Mouse (Mus musculus): Measurements from ENCODE around the gene Kcnmb4. TPM values are rescaled to one million over a fixed set of nuclear protein-coding genes. Genes with fewer than 3 reads are reported as not detected.

Gene Kcnmb4
- polyA plus RNA-seq, 1 experiment from 2014 or later = 1.5 TPM

DNA sequence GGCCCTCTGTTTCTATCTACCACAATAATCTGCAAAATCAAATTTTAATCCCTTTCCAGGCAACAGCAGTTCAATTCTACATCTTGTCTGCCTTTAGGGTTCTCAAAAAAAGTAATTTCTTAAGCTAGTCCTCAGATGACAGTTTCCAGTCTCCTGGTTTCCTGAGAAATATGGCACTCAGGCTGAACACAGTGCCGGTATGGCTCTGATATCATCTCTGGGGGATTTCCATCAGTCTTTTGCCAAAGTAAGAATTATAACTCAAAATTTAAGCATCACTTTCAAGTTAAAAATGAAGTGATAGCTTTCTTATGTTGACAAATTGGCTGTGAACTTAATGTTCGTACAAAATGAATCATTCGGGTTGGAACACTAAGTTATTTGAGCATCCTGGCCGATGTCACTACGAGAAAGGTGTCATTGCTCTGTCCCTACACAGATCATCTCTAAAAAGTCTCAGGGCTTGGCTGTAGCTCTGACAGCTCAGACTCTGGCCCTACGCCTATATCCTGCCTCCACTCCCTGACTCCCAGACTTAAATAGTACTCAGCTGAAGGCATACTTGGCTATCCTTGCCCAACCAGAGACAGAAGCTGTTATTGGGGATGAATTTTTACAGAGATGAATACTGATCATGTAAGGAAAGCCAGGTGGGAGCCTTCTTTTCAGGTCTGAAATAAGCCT, 70.8 kb downstream of the Kcnmb4 start:
- Histone ChIP-seq H3K27me3 (ENCODE audit: insufficient read depth, low read length) (no peaks in the 10 kb centered on the region), H3K4me3 (replicated peaks; ENCODE audit: low read depth, low read length) (no peak overlapping the region), H3K27ac (no peak overlapping the region), H3K4me1 (replicated peaks; ENCODE audit: insufficient read depth, low read length) (0 out of 2 replicates have a peak, but pooled peaks cover 1% of the 10 kb centered on the region), H3K9ac (ENCODE audit: low read depth, low read length) (no peak overlapping the region), H3K9me3 (replicated peaks; ENCODE audit: low read length) (no peaks in the 10 kb centered on the region), H3K36me3 (ENCODE audit: insufficient read depth, low read length) (no peaks in the 10 kb centered on the region), H3K4me2 (ENCODE audit: low read length) (no peak overlapping the region)
- DNase-seq (ENCODE audit: low spot score) (no peak), ATAC-seq (replicated peaks; ENCODE audit: low FRiP score, low read depth) (no peak)
- no peak for TF ChIP-seq CTCF (IDR thresholded peaks at IDR 0.05; ENCODE audit: low read depth)
- 76% methylated on average over 6 of the region's 6 CpGs for WGBS

DNA sequence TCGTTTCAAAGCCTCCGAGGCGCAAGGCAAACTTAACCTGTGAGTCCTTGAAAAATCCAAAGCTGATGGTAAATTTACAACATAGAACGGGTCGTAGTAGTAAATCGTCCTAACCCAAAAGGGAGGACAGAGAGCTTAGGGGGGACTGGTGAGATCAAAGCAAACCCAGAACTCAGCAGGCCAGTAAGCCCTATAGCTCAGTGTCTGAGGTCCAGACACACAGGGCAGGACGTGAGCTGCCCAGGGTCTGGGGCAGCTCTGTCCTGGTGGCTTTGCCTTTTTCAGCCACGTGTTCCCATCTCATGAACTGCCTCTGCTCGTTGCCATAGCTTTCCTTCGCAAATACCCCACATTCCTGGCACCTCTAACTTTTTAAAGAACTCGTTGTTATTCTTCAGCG, 75.7 kb downstream of the Kcnmb4 start:
- Histone ChIP-seq H3K27ac (no peak overlapping the region), H3K4me1 (replicated peaks; ENCODE audit: insufficient read depth, low read length) (0 out of 2 replicates have a peak, but pooled peaks cover 6% of the 10 kb centered on the region), H3K36me3 (ENCODE audit: insufficient read depth, low read length) (no peaks in the 10 kb centered on the region), H3K4me2 (ENCODE audit: low read length) (peak overlapping the region; percentile 54), H3K27me3 (ENCODE audit: insufficient read depth, low read length) (no peaks in the 10 kb centered on the region), H3K9ac (ENCODE audit: low read depth, low read length) (0 out of 2 replicates have a peak overlapping the region, but pooled peaks have one; percentile 1), H3K9me3 (replicated peaks; ENCODE audit: low read length) (no peaks in the 10 kb centered on the region), H3K4me3 (replicated peaks; ENCODE audit: low read depth, low read length) (peak overlapping the region; percentile 12; the same call in 1 of the 2 replicates)
- WGBS = 22% methylated on average over 12 of the region's 12 CpGs
- DNase-seq (ENCODE audit: low spot score) (peak; percentile 38), ATAC-seq (replicated peaks; ENCODE audit: low FRiP score, low read depth) (0 out of 2 replicates have a peak, but pooled peaks have one; percentile 40)
- TF ChIP-seq CTCF (IDR thresholded peaks at IDR 0.05; ENCODE audit: low read depth) = no peak

- DNase-seq (ENCODE audit: low spot score) (no peak), ATAC-seq (replicated peaks; ENCODE audit: low FRiP score, low read depth) (0 out of 2 replicates have a peak, but pooled peaks have one; percentile 17)
These were observed 76.1 kb downstream of the Kcnmb4 start for GRCm38 (mm10) chr10:116397573-116397972.

DNA sequence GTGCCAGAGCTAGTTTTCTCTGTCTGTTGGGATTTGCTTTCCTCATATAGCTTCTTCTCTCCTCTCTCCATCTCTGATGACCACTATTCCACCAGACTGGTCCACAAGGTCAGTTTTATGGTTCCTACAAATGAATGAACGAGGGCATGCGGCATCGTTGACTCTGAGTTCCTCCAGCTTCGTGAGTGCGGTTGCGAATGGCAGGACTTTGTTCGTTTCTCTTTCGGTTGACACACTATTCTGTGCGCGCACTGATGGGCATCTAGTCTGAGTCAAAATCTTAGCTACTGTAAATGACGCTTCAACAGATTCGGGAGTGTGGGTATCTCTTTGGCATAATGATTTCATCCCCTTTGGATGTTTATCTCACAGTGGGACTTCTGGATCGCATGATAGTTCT, 76.7 kb downstream of the Kcnmb4 start:
- no peaks in the 10 kb centered on the region for H3K27me3 ChIP-seq (ENCODE audit: insufficient read depth, low read length)
- no peak for TF ChIP-seq CTCF (IDR thresholded peaks at IDR 0.05; ENCODE audit: low read depth)
- H3K4me1 ChIP-seq (replicated peaks; ENCODE audit: insufficient read depth, low read length) = 0 out of 2 replicates have a peak, but pooled peaks cover 6% of the 10 kb centered on the region
- no peaks in the 10 kb centered on the region for H3K36me3 ChIP-seq (ENCODE audit: insufficient read depth, low read length)
- no peak overlapping the region for H3K4me2 ChIP-seq (ENCODE audit: low read length)
- WGBS = 73% methylated on average over 13 of the region's 13 CpGs
- no peak overlapping the region for H3K4me3 ChIP-seq (replicated peaks; ENCODE audit: low read depth, low read length)
- ATAC-seq (replicated peaks; ENCODE audit: low FRiP score, low read depth) = no peak
- H3K9ac ChIP-seq (ENCODE audit: low read depth, low read length) = no peak overlapping the region
- H3K27ac ChIP-seq = no peak overlapping the region
- no peaks in the 10 kb centered on the region for H3K9me3 ChIP-seq (replicated peaks; ENCODE audit: low read length)
- DNase-seq (ENCODE audit: low spot score) = no peak

More at GRCm38 (mm10) chr10:116397573-116397972, 76.1 kb downstream of the Kcnmb4 start:
- Histone ChIP-seq H3K9me3 (replicated peaks; ENCODE audit: low read length) (no peaks in the 10 kb centered on the region), H3K4me1 (replicated peaks; ENCODE audit: insufficient read depth, low read length) (0 out of 2 replicates have a peak, but pooled peaks cover 6% of the 10 kb centered on the region), H3K27ac (no peak overlapping the region), H3K27me3 (ENCODE audit: insufficient read depth, low read length) (no peaks in the 10 kb centered on the region), H3K9ac (ENCODE audit: low read depth, low read length) (0 out of 2 replicates have a peak overlapping the region, but pooled peaks have one; percentile 1), H3K4me2 (ENCODE audit: low read length) (peak overlapping the region; percentile 54), H3K36me3 (ENCODE audit: insufficient read depth, low read length) (no peaks in the 10 kb centered on the region), H3K4me3 (replicated peaks; ENCODE audit: low read depth, low read length) (peak overlapping the region; percentile 12; the same call in 1 of the 2 replicates)
- 14% methylated on average over 14 of the region's 14 CpGs for WGBS
- no peak for TF ChIP-seq CTCF (IDR thresholded peaks at IDR 0.05; ENCODE audit: low read depth)

GRCm38 (mm10) chr10:116396279-116396678, 77.4 kb downstream of the Kcnmb4 start:
- Histone ChIP-seq H3K4me3 (replicated peaks; ENCODE audit: low read depth, low read length) (no peak overlapping the region), H3K27me3 (ENCODE audit: insufficient read depth, low read length) (no peaks in the 10 kb centered on the region), H3K9me3 (replicated peaks; ENCODE audit: low read length) (no peaks in the 10 kb centered on the region), H3K4me1 (replicated peaks; ENCODE audit: insufficient read depth, low read length) (0 out of 2 replicates have a peak, but pooled peaks cover 6% of the 10 kb centered on the region), H3K4me2 (ENCODE audit: low read length) (no peak overlapping the region), H3K9ac (ENCODE audit: low read depth, low read length) (no peak overlapping the region), H3K27ac (no peak overlapping the region), H3K36me3 (ENCODE audit: insufficient read depth, low read length) (no peaks in the 10 kb centered on the region)
- TF ChIP-seq CTCF (IDR thresholded peaks at IDR 0.05; ENCODE audit: low read depth) = no peak
- DNase-seq (ENCODE audit: low spot score) = no peak
- no peak for ATAC-seq (replicated peaks; ENCODE audit: low FRiP score, low read depth)
- 76% methylated on average over 5 of the region's 5 CpGs for WGBS

DNA sequence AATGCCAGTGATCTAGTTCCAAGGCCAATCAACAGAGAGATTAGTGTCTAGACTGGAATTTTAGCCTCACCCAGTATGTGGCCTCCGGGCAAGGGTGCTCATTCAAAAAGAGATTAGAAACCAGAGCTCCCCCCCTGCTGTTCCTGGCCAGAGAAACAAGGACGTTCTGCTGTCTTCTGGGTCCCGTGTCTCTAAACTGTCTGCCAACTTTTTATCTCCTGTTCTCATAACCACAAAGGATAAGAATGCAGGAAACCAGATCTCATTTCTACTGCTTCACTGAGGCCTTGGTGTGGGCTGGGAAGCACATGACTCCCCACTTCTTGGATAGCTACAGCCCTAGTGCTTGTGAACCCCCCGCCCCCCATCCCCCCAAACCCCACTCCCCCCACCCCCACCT, 79.1 kb downstream of the Kcnmb4 start:
- WGBS = 60% methylated on average over 4 of the region's 4 CpGs
- no peak overlapping the region for H3K4me2 ChIP-seq (ENCODE audit: low read length)
- no peak for DNase-seq (ENCODE audit: low spot score)
- no peak overlapping the region for H3K27ac ChIP-seq
- no peak for ATAC-seq (replicated peaks; ENCODE audit: low FRiP score, low read depth)
- no peaks in the 10 kb centered on the region for H3K9me3 ChIP-seq (replicated peaks; ENCODE audit: low read length)
- no peaks in the 10 kb centered on the region for H3K36me3 ChIP-seq (ENCODE audit: insufficient read depth, low read length)
- H3K27me3 ChIP-seq (ENCODE audit: insufficient read depth, low read length) = no peaks in the 10 kb centered on the region
- no peak overlapping the region for H3K9ac ChIP-seq (ENCODE audit: low read depth, low read length)
- no peak overlapping the region for H3K4me3 ChIP-seq (replicated peaks; ENCODE audit: low read depth, low read length)
- no peak for TF ChIP-seq CTCF (IDR thresholded peaks at IDR 0.05; ENCODE audit: low read depth)
- 0 out of 2 replicates have a peak, but pooled peaks cover 6% of the 10 kb centered on the region for H3K4me1 ChIP-seq (replicated peaks; ENCODE audit: insufficient read depth, low read length)
